Mouse (Mus musculus): ENCODE data around the gene Alox5. TPM values are rescaled to one million over a fixed set of nuclear protein-coding genes. Genes with fewer than 3 reads are reported as not detected.

The Alox5 gene
- 3.3 and 4.0 TPM in 2 replicates for polyA plus RNA-seq (2012; rRNA removed)

GRCm38 (mm10) chr6:116460544-116461283 is at the start of gene Alox5:
Gene Alox5 (minus strand): TSS chr6:116461178.

GRCm38 (mm10) chr6:116506302-116507003 is 45.5 kb upstream of the Alox5 start, which contains the start of gene Olfr212:
Gene Olfr212 (plus strand): TSS chr6:116506516.

GRCm38 (mm10) chr6:116488791-116489190 is 27.8 kb upstream of the Alox5 start, which contains the start of gene Olfr211:
Gene Olfr211 (plus strand): TSS chr6:116489091.

Other genes starting within 250 kb of the Alox5 start
- gene Zfand4, start 197.0 kb downstream of the Alox5 start, polyA plus RNA-seq (2012; rRNA removed): 0.03 and 0.05 TPM in 2 replicates
- 52.5 and 56.3 TPM in 2 replicates for gene March8, start 123.2 kb downstream of the Alox5 start, polyA plus RNA-seq (2012; rRNA removed)
- gene Olfr211, start 27.9 kb upstream of the Alox5 start, polyA plus RNA-seq (2012; rRNA removed): not detected in 2 replicates
- not detected in 2 replicates for gene Olfr212, start 45.3 kb upstream of the Alox5 start, polyA plus RNA-seq (2012; rRNA removed)
- not detected in 2 replicates for gene Olfr213, start 77.3 kb upstream of the Alox5 start, polyA plus RNA-seq (2012; rRNA removed)
- gene Gm5580, start 90.0 kb upstream of the Alox5 start, polyA plus RNA-seq (2012; rRNA removed): not detected in 2 replicates
- not detected in 2 replicates for gene Olfr214, start 93.1 kb upstream of the Alox5 start, polyA plus RNA-seq (2012; rRNA removed)
- not detected in 2 replicates for gene Olfr215, start 123.0 kb upstream of the Alox5 start, polyA plus RNA-seq (2012; rRNA removed)
- gene Zfp422, start 167.8 kb upstream of the Alox5 start, polyA plus RNA-seq (2012; rRNA removed): 5.2 and 8.7 TPM in 2 replicates
- 4.9 and 6.0 TPM in 2 replicates for gene Depp1, start 189.4 kb upstream of the Alox5 start, polyA plus RNA-seq (2012; rRNA removed)
- gene Rassf4, start 212.8 kb upstream of the Alox5 start, polyA plus RNA-seq (2012; rRNA removed): 6.1 and 7.4 TPM in 2 replicates

Measured in colon, adult 2 months (tissue).